Mouse (Mus musculus) forebrain, embryonic 13.5 days (tissue): ENCODE measurements around the gene Rps6ka6. TPM values are rescaled to one million over a fixed set of nuclear protein-coding genes. Genes with fewer than 3 reads are reported as not detected.

Experiments
- polyA plus RNA-seq: library from polyadenylated mRNA; unstranded; fragments of >200 nt; fragmentation: Nextera tagmentation; extraction: Ambion mirVana; gene quantifications from 2 replicates; pipeline ENCODE4 v1.2.1, GENCODE M21; 2015

The Rps6ka6 gene
- polyA plus RNA-seq, 1 experiment from 2014 or later = 40.2 TPM

Other genes starting within 250 kb of the Rps6ka6 start
- gene Hdx, start 159.1 kb upstream of the Rps6ka6 start, polyA plus RNA-seq = 1.9 and 2.1 TPM in 2 replicates